Mouse (Mus musculus): ENCODE measurements around the gene Lrrc10.
"Not testable (repeated sequence)": the region's sequence is repeated elsewhere in the genome, so short reads cannot be mapped to it uniquely, and the experiment has no call there.

The Lrrc10 gene

DNA sequence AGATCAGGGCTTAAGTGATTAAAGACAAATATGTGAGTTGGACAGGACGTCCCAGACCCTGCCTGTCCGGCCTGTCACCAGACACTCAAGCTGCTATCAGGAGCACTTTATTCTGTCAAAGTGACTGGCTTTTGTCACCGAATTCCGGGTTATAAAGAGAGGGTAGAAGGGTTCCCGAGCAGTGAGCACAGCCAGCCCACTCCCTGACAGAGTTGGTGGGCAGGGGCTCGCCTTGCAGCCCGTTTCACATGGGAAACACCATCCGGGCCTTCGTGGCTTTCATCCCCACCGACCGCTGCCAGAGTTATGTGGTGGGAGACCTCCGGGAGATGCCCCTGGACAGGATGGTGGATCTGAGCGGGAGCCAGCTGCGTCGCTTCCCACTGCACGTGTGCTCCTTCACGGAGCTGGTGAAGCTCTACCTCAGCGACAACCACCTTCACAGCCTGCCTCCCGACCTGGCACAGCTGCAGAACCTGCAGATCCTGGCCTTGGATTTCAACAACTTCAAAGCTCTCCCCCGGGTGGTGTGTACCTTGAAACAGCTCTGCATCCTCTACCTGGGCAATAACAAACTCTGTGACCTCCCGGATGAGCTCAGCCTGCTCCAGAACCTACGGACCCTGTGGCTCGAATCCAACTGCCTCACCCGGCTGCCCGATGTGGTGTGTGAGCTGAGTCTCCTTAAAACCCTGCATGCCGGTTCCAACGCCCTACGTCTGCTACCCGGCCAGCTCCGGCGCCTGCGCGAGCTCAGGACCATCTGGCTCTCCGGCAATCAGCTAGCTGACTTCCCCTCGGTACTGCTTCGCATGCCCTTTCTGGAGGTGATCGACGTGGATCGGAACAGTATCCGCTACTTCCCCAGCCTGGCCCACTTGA is at the start of gene Lrrc10:
Gene Lrrc10, plus strand, starts transcription at position 167 of the 882 bp plus-strand sequence.
- no peak for DNase-seq (ENCODE audit: low spot score)

DNA sequence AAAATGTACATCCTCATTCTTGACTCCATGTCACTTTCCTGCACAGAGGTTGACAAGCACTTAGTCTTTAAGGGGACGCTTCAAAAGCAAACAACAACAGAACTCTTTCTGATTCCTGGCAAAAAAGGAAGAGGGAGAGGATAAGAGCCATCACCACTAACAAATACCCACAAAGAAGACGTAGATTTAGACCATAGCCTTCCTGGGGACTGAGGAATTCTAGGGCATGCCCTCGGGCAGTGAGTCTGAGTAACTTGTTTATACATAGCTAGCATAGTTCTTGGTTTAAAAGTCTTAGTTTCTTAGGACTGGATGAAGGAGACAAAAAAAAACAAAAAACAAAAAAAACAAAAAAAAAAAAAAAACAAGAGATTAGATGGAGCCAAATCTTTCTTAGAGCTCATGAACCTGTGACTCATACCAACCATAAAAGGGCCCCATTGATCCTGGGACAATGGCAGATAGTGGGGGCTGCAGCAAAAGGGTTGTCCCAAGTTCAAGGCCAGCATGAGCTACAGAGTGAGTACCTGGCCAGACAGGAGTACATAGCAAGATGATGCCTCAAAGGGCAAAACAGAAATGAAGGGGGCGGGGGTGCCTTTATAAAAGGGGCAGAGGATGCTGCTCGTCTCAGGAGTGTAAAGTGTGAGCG is 49.4 kb upstream of the Lrrc10 start:
- DNase-seq (ENCODE audit: low spot score), result no peak

DNA sequence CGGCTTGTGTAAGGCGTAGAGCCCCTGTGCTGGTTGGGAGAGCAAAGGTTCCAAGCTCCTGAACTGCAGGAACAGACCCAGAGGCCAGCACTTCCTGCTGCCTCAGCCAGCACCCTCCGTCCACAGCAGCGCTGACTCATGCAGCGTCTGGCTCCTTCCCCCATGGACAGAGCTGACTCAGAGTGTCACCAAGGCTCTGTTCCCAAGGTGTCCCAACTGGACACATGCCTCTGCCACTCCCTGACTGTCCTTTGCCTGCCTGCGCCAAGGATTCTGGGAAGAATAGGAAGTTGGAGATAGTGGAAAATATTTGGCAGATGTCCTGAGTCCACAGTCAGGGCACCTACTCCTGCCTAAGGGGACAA is 48.9 kb upstream of the Lrrc10 start:
- DNase-seq (ENCODE audit: low spot score), result peak; percentile 41

DNA sequence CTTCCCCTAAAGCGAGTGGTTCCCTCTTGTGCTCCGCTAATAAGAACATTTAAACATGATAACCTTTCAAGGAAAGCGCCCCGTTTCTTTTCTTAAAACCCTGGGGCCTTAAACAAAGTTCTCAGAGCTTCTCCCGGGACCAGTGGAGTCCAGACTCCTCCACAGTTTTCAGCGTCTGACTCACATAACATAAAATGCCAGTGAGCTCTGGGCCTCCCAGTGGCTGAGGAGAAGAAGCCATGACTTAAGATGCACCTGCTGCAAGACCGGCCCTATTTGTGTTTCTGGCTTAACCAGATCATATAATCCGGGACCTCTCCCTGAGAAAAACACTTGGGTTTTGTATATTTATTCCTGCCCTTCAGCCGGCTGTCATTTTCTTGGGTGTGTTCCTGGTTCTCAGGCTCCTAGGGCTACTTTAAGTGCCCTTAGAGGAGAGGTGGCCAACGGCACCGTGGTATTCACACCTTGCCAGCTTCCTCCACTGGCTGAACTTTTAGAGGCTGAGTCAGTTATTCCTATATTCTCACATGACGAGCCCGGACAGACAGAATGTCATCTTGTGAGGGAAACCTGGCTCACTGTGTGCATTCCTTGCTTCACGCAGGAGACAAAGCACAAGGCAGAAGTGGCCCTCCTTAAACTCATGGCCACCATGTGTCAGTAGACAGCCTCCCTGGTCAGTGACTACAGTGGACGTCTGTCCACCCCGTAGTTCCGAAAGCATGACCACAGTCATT is 46.3 kb upstream of the Lrrc10 start:
- DNase-seq (ENCODE audit: low spot score), result no peak

DNA sequence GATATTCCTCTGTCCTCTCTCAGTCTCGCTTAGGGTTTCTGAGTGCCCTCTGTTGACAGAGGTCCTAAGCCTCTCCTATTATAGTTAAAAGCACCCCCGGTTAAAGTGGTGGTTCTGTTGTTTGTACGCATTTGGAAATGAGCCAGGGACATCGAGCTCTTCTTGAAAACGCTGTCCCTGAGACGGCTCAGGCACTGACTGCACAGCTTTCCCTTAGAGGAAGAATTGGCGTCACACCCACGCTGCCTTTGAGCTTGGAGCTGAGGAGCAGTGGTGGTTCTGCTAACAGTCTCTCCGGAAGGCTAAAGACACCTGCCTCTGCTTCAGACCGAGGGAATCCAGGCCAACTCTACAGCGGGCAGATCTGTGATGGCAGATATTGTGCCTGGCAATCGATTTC is 44.2 kb upstream of the Lrrc10 start:
- DNase-seq (ENCODE audit: low spot score), result peak; percentile 34

DNA sequence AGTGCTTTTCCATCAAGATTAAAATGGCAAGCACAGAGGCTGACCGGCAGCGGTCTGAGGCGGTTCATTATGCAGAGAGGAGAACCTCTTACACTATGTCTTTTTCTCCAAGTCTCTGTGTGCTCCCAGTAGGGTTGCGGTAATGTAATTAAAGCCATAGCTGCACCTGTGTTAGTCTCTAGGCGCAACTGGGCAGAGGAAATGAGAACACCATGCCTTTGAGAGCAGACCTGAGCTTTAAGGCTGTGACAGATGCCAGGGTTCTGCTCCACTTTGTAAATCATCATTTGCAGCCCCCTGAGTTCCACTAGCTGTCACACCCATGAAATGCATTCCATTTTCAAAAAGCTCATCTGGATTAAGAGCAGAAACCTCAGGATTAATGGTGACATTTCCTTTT is 40.4 kb upstream of the Lrrc10 start:
- DNase-seq (ENCODE audit: low spot score), result no peak

DNA sequence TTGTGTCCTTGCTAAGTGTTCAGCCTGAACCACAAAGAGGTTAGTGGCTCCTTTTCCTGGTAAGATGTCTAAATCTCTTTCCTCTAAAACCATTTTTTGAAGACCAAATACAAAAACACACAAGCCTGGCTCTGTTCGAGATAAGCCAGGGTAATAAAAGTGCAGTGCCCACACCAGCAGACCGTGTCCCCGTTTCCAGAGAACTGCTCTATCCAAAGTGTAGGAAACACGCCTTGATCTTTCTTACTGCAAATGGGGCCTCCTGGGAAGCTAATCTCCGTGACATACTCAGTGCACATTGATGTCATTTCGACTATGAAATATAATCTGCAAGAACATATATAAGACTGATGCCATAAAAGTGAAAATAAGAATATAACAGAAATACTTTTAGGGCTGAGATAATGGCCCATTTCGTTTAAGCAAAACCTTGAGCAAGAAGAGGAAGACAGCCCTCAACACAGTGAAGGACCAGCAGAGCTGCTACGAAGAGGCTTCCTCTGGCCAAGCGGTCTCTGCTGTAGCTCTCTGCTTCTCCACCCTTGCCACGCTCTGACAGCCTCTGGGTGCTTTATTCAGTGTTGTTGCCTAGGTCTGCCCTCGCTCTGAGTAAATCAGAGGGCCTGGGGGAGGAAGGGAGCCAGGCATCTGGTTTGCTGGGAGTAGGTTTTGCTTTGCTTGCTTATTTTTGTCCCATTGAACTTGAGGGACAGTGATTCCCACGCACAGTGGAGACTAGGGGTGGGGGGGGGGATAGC is 39.3 kb upstream of the Lrrc10 start:
- DNase-seq (ENCODE audit: low spot score), result no peak

DNA sequence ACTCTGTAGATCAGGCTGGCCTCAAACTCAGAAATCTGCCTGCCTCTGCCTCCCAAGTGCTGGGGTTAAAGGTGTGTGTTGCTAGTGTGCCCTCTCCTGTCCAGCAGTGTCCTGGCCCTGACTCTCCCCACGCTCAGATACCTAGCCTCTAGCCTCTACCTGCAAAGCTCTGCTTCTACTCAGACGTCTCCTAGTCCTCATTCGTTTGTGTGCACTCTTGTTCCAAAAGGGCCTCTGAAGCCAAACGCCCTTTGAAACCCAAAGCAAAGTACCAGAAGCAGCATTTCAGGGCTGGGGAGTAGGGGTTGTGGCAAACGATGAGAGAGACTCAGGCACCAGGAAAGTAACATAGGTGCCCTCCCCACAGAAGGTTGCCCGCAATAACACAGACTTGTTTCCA is 35.5 kb upstream of the Lrrc10 start:
- DNase-seq (ENCODE audit: low spot score), result no peak

DNA sequence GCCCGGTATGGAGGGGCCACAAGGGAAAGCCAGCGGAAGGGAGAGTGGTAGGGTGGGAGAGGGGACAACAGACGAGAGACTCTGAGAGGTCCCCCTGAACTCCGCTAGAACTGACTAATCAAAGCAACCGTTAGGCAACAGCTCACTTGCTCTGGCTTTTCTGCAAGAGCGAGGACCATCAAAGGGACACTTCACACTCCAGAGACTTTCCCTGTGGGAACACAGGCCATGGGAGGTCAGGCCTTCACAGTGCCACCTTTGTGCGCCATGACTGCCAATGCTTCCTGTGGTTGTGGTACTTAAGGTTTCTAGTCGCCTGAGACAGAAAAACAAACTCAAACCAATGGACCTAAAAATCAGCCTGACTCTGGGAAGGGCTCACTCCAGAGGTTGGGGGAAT is 34.1 kb upstream of the Lrrc10 start:
- no peak for DNase-seq (ENCODE audit: low spot score)

DNA sequence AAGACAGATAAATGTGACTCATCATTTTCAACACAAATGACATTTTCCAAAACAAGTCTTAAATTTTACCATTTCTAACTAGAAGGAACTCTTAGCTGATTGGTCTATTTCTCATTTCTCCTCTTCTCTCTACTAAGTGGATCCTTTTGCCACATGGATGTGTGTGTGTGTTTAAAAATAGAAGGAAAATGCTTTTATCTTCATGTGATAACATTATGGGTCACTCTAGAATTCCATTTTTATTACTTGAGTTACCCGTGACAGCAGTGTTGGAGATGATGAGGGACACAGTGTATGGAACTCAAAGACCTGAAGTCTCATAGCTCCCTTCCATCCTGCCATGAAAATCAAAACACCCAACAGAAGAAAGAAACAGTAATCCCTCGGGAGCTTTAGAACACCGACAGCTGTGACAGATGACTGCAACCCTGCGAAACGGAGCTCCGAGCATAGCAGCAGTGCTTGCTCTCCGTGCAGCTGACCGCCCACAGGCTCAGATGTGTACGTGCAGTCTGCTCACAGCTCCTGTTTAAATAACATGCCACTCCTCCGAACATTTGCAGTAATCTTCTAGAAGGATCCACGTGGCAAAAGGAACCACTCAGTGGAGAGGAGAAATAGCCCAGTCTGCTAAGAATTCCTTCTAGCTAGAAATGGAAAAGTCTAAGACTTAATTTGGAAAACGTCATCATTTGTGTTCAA is 31.3 kb upstream of the Lrrc10 start:
- DNase-seq (ENCODE audit: low spot score), result no peak

DNA sequence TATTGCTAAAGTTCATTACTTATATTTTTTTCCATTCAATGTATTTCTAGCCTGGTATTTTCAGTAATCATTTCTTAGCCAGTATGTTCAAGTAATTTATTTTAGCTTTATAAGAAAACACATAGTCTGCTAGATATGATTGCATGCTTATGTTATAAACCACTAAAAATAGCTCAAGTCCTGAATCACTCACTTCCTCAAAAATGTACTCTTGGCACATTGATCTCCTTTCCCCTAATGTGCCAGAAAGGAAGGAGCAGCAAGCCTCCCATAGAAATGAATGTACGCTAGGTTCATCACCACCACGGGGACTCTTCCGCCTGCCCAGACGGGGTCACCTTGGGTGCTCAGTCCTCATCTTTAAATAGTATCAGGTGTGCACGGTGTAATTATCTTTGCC is 30.6 kb upstream of the Lrrc10 start:
- no peak for DNase-seq (ENCODE audit: low spot score)

DNA sequence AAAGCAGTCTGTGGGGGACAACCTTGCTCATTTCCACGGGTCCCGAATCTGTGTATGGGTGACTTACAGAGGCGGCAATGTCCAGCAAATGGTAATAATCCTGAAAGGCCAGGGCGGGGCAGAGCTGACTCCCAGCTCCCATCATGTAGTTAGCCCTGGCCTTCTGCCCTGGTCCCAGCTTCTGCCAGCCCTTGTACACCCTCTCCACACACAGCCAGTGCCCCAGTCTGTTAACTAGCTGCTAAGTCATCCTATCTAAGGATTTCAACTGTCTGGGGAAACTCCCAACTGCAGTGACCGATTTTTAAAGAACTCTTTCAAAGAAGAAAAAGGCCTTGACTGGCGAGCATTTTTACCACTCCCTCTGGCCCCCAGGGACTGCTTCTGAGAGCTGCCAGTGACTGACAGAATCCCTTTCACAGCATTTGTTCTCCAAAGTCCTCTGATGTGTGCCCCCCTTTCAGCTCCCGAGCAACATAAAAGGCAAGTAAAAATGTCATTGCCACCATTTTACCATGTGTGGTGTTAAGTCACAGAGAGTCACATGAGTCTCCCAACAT is 26.8 kb upstream of the Lrrc10 start:
- DNase-seq (ENCODE audit: low spot score), result no peak

DNA sequence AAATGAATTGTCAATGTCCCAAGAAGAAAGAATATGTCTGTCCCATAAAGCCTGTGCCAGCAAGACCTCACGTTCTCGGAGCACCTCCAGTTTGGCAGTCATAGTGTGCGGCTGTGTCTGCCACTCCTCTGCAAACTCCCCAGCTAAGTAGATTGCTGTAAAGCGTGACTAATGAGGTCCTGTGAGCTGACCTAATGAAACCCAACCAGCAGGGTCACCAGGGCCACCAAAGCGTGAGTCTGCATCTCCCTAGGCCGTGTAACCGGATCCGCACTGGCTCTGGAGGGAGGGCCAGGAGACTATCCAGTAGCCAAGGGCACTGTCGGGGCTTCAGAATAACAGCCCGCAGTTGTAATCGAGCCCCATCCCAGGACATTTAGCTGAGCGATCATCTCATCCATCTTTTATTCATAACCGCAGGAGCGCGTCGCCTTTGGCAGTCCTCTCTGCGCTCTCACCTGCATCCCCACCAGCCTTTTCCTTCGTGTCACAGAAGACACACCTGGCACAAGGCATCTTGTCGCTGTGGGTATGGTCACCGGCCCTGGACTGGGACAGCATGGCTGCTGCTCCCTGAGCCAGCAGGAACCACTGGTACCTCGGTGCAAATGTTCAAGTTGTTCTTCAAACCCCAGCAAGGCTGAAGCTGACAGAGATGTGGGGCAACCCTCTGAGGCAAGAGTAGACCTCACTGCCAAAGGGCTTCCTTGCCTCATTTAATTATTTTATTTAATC is 24.0 kb upstream of the Lrrc10 start:
- no peak for DNase-seq (ENCODE audit: low spot score)

DNA sequence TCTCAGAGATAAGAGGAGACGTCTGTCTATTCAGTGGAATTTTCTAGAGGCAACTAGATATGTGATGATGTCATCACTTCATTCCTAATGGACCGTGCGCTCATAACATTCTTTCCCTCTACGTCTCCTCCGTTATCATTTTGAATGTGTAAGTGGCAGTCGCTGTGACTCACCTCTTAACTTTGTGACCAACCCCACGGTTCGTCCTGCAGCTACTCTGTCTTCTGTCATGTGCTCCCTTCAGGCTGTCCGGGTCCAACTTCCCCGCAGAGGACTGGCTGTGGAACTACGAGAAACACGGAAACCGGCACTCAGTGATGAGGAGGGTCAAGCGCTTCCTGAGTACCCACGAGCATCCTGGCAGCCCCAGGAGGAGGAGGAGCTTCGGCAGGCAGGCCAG is 21.4 kb upstream of the Lrrc10 start:
- DNase-seq (ENCODE audit: low spot score), result no peak

DNA sequence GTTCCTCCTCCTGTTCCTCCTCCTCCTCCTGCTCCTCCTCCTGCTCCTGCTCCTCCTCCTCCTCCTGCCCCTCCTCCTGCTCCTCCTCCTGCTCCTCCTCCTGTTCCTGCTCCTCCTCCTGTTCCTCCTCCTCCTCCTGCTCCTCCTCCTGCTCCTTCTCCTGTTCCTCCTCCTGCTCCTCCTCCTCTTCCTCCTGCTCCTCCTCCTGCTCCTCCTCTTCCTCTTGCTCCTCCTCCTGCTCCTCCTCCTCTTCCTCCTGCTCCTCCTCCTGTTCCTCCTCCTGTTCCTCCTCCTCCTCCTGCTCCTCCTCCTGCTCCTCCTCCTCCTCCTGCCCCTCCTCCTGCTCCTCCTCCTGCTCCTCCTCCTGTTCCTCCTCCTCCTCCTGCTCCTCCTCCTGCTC is 19.4 kb upstream of the Lrrc10 start:
- DNase-seq (ENCODE audit: low spot score), result not testable (repeated sequence)

DNA sequence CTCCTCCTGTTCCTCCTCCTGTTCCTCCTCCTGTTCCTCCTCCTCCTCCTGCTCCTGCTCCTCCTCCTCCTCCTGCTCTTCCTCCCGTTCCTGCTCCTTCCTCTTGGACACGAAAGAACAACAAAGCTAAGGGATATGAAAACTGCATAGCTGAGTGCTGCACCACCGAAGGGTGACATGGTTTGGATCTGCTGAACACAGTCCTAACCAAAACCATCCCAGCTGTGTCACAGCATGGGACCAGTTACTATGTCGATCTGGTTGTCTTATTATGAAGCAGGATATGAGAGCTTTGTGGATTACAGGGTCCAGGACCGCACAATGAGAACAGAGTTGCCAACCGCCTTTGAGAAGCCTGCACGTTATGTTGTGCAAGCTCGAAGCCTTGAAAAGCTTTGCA is 19.0 kb upstream of the Lrrc10 start:
- DNase-seq (ENCODE audit: low spot score), result no peak

DNA sequence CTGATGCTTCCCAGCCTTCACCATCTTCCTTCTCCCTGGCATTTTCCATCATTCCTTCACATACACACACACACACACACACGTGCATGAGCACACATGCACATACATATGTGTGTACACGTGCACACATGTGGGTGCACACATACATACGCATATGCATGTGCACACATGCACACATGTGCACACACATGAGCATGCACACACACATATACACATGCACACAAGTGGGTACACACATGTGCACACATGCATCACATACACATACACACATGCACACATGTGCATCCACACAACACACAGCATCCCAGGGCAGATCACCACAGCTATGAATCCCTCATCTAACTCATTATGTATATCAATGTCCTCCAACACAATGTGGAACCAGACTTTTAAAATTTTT is 14.0 kb upstream of the Lrrc10 start:
- DNase-seq (ENCODE audit: low spot score), result no peak

DNA sequence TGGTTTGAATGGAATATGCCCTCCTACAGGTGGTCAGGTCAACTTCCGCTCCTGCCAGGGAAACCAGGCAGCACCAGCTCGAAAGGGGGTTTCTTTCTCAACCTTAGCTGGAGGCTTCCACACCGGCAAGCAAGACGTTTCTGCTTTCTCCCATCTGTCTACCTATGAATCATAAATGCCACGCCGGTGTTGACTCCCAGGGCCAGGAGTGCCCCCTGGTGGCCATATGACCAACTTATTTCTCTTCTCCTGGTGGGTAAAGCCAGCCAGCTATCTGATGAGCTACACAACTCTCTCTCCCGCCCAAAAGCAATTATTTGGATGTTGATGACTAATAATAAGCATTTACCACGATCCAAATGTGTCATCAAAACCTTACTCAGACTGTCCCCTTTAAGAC is 11.4 kb upstream of the Lrrc10 start:
- peak; percentile 58 for DNase-seq (ENCODE audit: low spot score)

DNA sequence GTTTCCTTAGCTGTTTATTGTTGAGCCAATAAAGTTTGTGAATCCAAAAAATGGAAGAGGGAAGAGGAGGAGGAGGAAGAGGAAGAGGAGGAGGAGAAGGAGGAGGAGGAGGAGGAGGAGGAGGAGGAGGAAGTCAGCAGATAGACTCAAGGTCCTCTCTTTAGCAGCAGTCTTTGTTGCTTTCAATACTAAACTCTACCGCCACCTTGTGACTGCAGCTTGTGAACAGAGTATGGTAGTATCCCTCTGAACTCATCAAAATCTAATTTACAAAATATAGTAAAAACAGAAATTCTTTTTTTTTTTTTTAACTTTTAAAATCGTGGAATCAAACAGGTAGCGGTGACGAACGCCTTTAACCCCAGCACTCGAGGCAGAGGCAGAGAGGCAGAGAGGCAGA is 4.8 kb upstream of the Lrrc10 start:
- no peak for DNase-seq (ENCODE audit: low spot score)

DNA sequence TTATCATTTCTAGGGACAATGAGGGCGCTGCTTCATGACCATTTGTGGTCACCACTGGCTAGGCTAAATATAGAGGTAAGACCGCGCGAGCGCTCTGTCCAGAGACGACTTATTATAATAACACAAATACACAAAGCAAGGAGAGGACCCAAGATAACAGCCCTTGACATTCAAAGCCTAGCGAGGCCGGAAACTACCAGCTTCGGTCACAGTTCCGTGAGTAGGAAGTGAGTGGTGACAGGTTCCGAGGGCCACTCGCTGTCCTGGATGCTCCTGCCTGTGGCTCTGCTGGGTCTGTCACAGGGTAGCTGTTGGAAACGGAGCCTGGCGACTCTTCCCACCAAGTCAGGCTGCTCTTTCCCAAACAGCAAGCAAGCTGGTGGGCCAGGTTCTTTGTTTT is 2.8 kb upstream of the Lrrc10 start:
- DNase-seq (ENCODE audit: low spot score), result no peak
